Mouse (Mus musculus): ENCODE results near the gene Vmn1r82. TPM values are rescaled to one million over a fixed set of nuclear protein-coding genes. Genes with fewer than 3 reads are reported as not detected.

Vmn1r82 gene
- not detected in 2 replicates for polyA plus RNA-seq (2015; fragmentation: Nextera tagmentation; extraction: Ambion mirVana)

DNA sequence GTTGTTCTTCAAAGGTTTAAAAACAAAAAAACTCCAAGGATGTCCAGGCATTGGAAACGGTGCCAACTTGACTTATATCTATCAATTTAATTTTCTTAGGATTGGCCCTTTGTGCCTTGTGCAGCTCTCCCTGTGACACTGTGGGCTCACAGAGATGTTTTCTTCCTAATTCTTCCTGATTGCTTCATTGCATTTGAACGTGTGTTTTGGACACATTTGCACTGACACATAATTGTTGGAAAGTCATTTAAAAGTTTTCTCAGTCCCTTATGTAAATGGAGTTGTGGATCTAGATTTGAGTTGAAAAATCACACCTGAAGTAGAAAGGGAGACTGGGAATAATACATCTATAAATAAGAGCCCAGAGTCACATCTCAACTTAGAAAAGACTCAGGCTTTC, at the start of gene Vmn1r82:
TSS of gene Vmn1r82 (plus strand) at position 301 of the 400 bp plus-strand sequence.
- H3K4me1 ChIP-seq (replicated peaks; ENCODE audit: control insufficient read depth, insufficient read depth, low read length) = no peaks in the 10 kb centered on the region
- H3K9me3 ChIP-seq (ENCODE audit: control insufficient read depth, low read length) = no peaks in the 10 kb centered on the region; the same call in 1 of the 2 replicates
- H3K27me3 ChIP-seq (ENCODE audit: control insufficient read depth, insufficient read depth, low read depth, low read length) = no peaks in the 10 kb centered on the region
- H3K4me2 ChIP-seq (ENCODE audit: low read depth, low read length) = no peak within 1 kb of the TSS
- no peak for ATAC-seq (ENCODE audit: low read depth)
- no peaks in the 10 kb centered on the region for H3K36me3 ChIP-seq (ENCODE audit: control insufficient read depth, insufficient read depth, low read length)
- H3K9ac ChIP-seq (ENCODE audit: low read length) = no peak within 1 kb of the TSS
- H3K27ac ChIP-seq (ENCODE audit: low read length) = no peak within 1 kb of the TSS
- 48% methylated on average over 2 of the region's 2 CpGs for WGBS
- no peak within 1 kb of the TSS for H3K4me3 ChIP-seq (ENCODE audit: low read length)

GRCm38 (mm10) chr7:12268169-12268568, 32.1 kb upstream of the Vmn1r82 start, which contains the start of gene Vmn1r81:
Gene Vmn1r81 (minus strand): TSS chr7:12268269.
- Histone ChIP-seq H3K36me3 (ENCODE audit: control insufficient read depth, insufficient read depth, low read length) (no peaks in the 10 kb centered on the region), H3K4me2 (ENCODE audit: low read depth, low read length) (no peak within 1 kb of the TSS), H3K9me3 (ENCODE audit: control insufficient read depth, low read length) (no peaks in the 10 kb centered on the region), H3K4me3 (ENCODE audit: low read length) (no peak within 1 kb of the TSS), H3K9ac (ENCODE audit: low read length) (no peak within 1 kb of the TSS), H3K27ac (ENCODE audit: low read length) (no peak within 1 kb of the TSS), H3K27me3 (ENCODE audit: control insufficient read depth, insufficient read depth, low read depth, low read length) (no peaks in the 10 kb centered on the region), H3K4me1 (replicated peaks; ENCODE audit: control insufficient read depth, insufficient read depth, low read length) (no peaks in the 10 kb centered on the region)
- WGBS = 68% methylated on average over 1 of the region's 1 CpGs
- no peak for ATAC-seq (ENCODE audit: low read depth)

GRCm38 (mm10) chr7:12329381-12329780, 29.2 kb downstream of the Vmn1r82 start, which contains the start of gene Vmn1r83:
Gene Vmn1r83 (minus strand): TSS chr7:12329481.
- no peak within 1 kb of the TSS for H3K9ac ChIP-seq (ENCODE audit: low read length)
- WGBS = 68% methylated on average over 2 of the region's 2 CpGs
- H3K27me3 ChIP-seq (ENCODE audit: control insufficient read depth, insufficient read depth, low read depth, low read length) = no peaks in the 10 kb centered on the region
- H3K9me3 ChIP-seq (ENCODE audit: control insufficient read depth, low read length) = no peaks in the 10 kb centered on the region
- no peaks in the 10 kb centered on the region for H3K36me3 ChIP-seq (ENCODE audit: control insufficient read depth, insufficient read depth, low read length)
- H3K4me3 ChIP-seq (ENCODE audit: low read length) = no peak within 1 kb of the TSS
- no peak within 1 kb of the TSS for H3K27ac ChIP-seq (ENCODE audit: low read length)
- no peaks in the 10 kb centered on the region for H3K4me1 ChIP-seq (replicated peaks; ENCODE audit: control insufficient read depth, insufficient read depth, low read length)
- H3K4me2 ChIP-seq (ENCODE audit: low read depth, low read length) = no peak within 1 kb of the TSS
- ATAC-seq (ENCODE audit: low read depth) = no peak

Other genes with a start within 250 kb of the Vmn1r82 start
- not detected in 2 replicates for gene Vmn1r78, start 150.2 kb upstream of the Vmn1r82 start, polyA plus RNA-seq (2015; fragmentation: Nextera tagmentation; extraction: Ambion mirVana)
- not detected in 2 replicates for gene Vmn1r79, start 129.2 kb upstream of the Vmn1r82 start, polyA plus RNA-seq (2015; fragmentation: Nextera tagmentation; extraction: Ambion mirVana)
- gene Vmn1r80, start 111.1 kb upstream of the Vmn1r82 start, polyA plus RNA-seq (2015; fragmentation: Nextera tagmentation; extraction: Ambion mirVana) = not detected in 2 replicates
- not detected in 2 replicates for gene Vmn1r81, start 32.2 kb upstream of the Vmn1r82 start, polyA plus RNA-seq (2015; fragmentation: Nextera tagmentation; extraction: Ambion mirVana)
- 0.06 and 0.08 TPM in 2 replicates for gene Vmn1r83, start 29.1 kb downstream of the Vmn1r82 start, polyA plus RNA-seq (2015; fragmentation: Nextera tagmentation; extraction: Ambion mirVana)
- gene Vmn1r84, start 68.8 kb downstream of the Vmn1r82 start, polyA plus RNA-seq (2015; fragmentation: Nextera tagmentation; extraction: Ambion mirVana) = not detected in 2 replicates
- gene Zfp551, start 122.3 kb downstream of the Vmn1r82 start, polyA plus RNA-seq (2015; fragmentation: Nextera tagmentation; extraction: Ambion mirVana) = 3.2 and 3.7 TPM in 2 replicates
- 21.6 TPM in 2 replicates for gene Zfp606, start 177.9 kb downstream of the Vmn1r82 start, polyA plus RNA-seq (2015; fragmentation: Nextera tagmentation; extraction: Ambion mirVana)
- gene 2900092C05Rik, start 212.1 kb downstream of the Vmn1r82 start, polyA plus RNA-seq (2015; fragmentation: Nextera tagmentation; extraction: Ambion mirVana) = not detected in 2 replicates

Measured in lung, embryonic 16.5 days (tissue).